Mouse (Mus musculus) mammary gland, adult 2 months (tissue): ENCODE results near the gene Exosc8. TPM values are rescaled to one million over a fixed set of nuclear protein-coding genes. Genes with fewer than 3 reads are reported as not detected.

Source experiments
- polyA plus RNA-seq: library from polyadenylated mRNA; depleted of rRNA; stranded (reverse); fragments of >200 nt; gene quantifications from 2 replicates; pipeline ENCODE4 v1.2.3, GENCODE M21; 2012; ENCODE audit warnings: low replicate concordance; rRNA removed

Exosc8 gene
- polyA plus RNA-seq = 18.4 and 24.9 TPM in 2 replicates

GRCm38 (mm10) chr3:54735247-54736046, at the start of gene Exosc8, which contains the start of gene Alg5:
Gene Exosc8, minus strand, starts transcription at chr3:54735393.
Gene Alg5, plus strand, starts transcription at chr3:54735539.

GRCm38 (mm10) chr3:54755145-54756041, 20.2 kb upstream of the Exosc8 start, which contains the start of gene Smad9:
Gene Smad9, plus strand, starts transcription at chr3:54755582.

GRCm38 (mm10) chr3:54714253-54714652, 20.9 kb downstream of the Exosc8 start, which contains the start of gene Gm21958:
Gene Gm21958, minus strand, starts transcription at chr3:54714353.

GRCm38 (mm10) chr3:54692202-54693055, 42.8 kb downstream of the Exosc8 start, which contains the start of gene Supt20:
Gene Supt20, plus strand, starts transcription at chr3:54692807.

Other genes starting within 250 kb of the Exosc8 start
- gene Supt20, start 42.6 kb downstream of the Exosc8 start, polyA plus RNA-seq = 46.2 and 50.7 TPM in 2 replicates
- gene Gm21958, start 21.0 kb downstream of the Exosc8 start, polyA plus RNA-seq = not detected in 2 replicates
- 10.9 and 20.9 TPM in 2 replicates for gene Alg5, start 146 bp upstream of the Exosc8 start, polyA plus RNA-seq
- 0.47 TPM in 2 replicates for gene Smad9, start 20.2 kb upstream of the Exosc8 start, polyA plus RNA-seq
- 11.0 and 17.9 TPM in 2 replicates for gene Rfxap, start 72.4 kb upstream of the Exosc8 start, polyA plus RNA-seq
- not detected in 2 replicates for gene Sertm1, start 180.5 kb upstream of the Exosc8 start, polyA plus RNA-seq